Mouse (Mus musculus) MEL (cell line): ENCODE data around the gene Apbb2. TPM values are rescaled to one million over a fixed set of nuclear protein-coding genes. Genes with fewer than 3 reads are reported as not detected.

Experiments
- DNase-seq: peaks from one replicate; pipeline ENCODE4 v3.0.0; 2011; ENCODE audit warnings: low read depth, low spot score
- H3K27ac ChIP-seq: 2 replicates; pipeline ENCODE4 v1.5.1; 2012; ENCODE audit warnings: low read depth, mild to moderate bottlenecking, control low read depth, low read length, moderate library complexity; ENCODE audit not compliant: control insufficient read depth
- H3K27me3 ChIP-seq, 2 experiments: fragments of 150-350 bp in 1 of 2; sonication (generic) in 1 of 2; 2 replicates each; pipeline ENCODE4 v1.6.1; 2012; ENCODE audit warnings: low read length in 2 of 2, mild to moderate bottlenecking in 2 of 2, improper control_type of control experiment in 1 of 2, moderate library complexity in 1 of 2; ENCODE audit not compliant: insufficient read depth in 2 of 2, control insufficient read depth in 1 of 2
- H3K36me3 ChIP-seq, 2 experiments: 2 replicates each; pipeline ENCODE4 v1.6.1; 2012 to 2014; ENCODE audit warnings: low read length in 2 of 2, improper control_type of control experiment in 1 of 2, inconsistent platforms in 1 of 2, mild to moderate bottlenecking in 1 of 2; ENCODE audit not compliant: insufficient read depth in 2 of 2, control insufficient read depth in 1 of 2
- H3K4me1 ChIP-seq, 2 experiments: fragments of 150-350 bp in 1 of 2; sonication (generic) in 1 of 2; 2 replicates each; pipeline ENCODE4 v1.6.1; 2012; ENCODE audit warnings: low read length in 2 of 2, improper control_type of control experiment in 1 of 2, mild to moderate bottlenecking in 1 of 2; ENCODE audit not compliant: insufficient read depth in 2 of 2, control insufficient read depth in 1 of 2
- H3K4me3 ChIP-seq, 2 experiments: fragments of 150-350 bp in 1 of 2; sonication (generic) in 1 of 2; 2 replicates each; pipeline ENCODE4 v1.5.1; 2012; ENCODE audit warnings: low read depth in 2 of 2, low read length in 2 of 2, mild to moderate bottlenecking in 2 of 2, moderate library complexity in 2 of 2, control low read depth in 1 of 2, improper control_type of control experiment in 1 of 2; ENCODE audit not compliant: control insufficient read depth in 1 of 2, insufficient read depth in 1 of 2
- H3K79me2 ChIP-seq: 2 replicates; pipeline ENCODE4 v1.6.1; 2012; ENCODE audit warnings: mild to moderate bottlenecking, low read length, moderate library complexity; ENCODE audit not compliant: control insufficient read depth, poor library complexity, insufficient read depth
- H3K9ac ChIP-seq: 2 replicates; pipeline ENCODE4 v1.6.1; 2012; ENCODE audit warnings: low read depth, mild to moderate bottlenecking, control low read depth, low read length, moderate library complexity; ENCODE audit not compliant: control insufficient read depth, poor library complexity, severe bottlenecking
- H3K9me3 ChIP-seq: fragments of 150-350 bp; sonication (generic); replicated peaks from 2 replicates; pipeline ENCODE4 v1.6.1; 2012; ENCODE audit warnings: mild to moderate bottlenecking, low read length, improper control_type of control experiment, moderate library complexity; ENCODE audit not compliant: insufficient read depth
- BHLHE40 ChIP-seq: IDR thresholded peaks from 2 replicates; pipeline ENCODE4 v1.6.1; 2012; ENCODE audit warnings: low read depth, mild to moderate bottlenecking, inconsistent platforms, low read length, improper control_type of control experiment, borderline replicate concordance
- CTCF ChIP-seq, 3 experiments: IDR thresholded peaks in 2 of 3; conservative IDR thresholded peaks in 1 of 3; 2 replicates each; pipeline ENCODE4 v1.5.1; 2011 to 2012; ENCODE audit warnings: low read length in 3 of 3, low read depth in 2 of 3, mild to moderate bottlenecking in 2 of 3, improper control_type of control experiment in 1 of 3, inconsistent platforms in 1 of 3, mixed read lengths in 1 of 3, moderate library complexity in 1 of 3; ENCODE audit not compliant: control insufficient read depth in 1 of 3, insufficient read depth in 1 of 3, poor library complexity in 1 of 3, severe bottlenecking in 1 of 3
- GABPA ChIP-seq: IDR thresholded peaks from 2 replicates; pipeline ENCODE4 v1.6.1; 2012; ENCODE audit warnings: low read depth, mild to moderate bottlenecking, inconsistent platforms, low read length, improper control_type of control experiment, moderate library complexity
- HCFC1 ChIP-seq: IDR thresholded peaks from 2 replicates; pipeline ENCODE4 v1.6.1; 2012; ENCODE audit warnings: low read depth, mild to moderate bottlenecking, inconsistent platforms, low read length, improper control_type of control experiment, moderate library complexity
- JUND ChIP-seq: IDR thresholded peaks from 2 replicates; pipeline ENCODE4 v1.6.1; 2011; ENCODE audit warnings: low read depth, mild to moderate bottlenecking, improper control_type of control experiment, low read length
- KAT2A ChIP-seq: conservative IDR thresholded peaks from 2 replicates; pipeline ENCODE4 v1.6.1; 2012; ENCODE audit warnings: low read depth, low read length, improper control_type of control experiment, inconsistent platforms
- MAFK ChIP-seq: IDR thresholded peaks from 2 replicates; pipeline ENCODE4 v1.6.1; 2011; ENCODE audit warnings: low read depth, mild to moderate bottlenecking, low read length, improper control_type of control experiment, borderline replicate concordance
- MXI1 ChIP-seq: IDR thresholded peaks from 2 replicates; pipeline ENCODE4 v1.6.1; 2011; ENCODE audit warnings: mild to moderate bottlenecking, low read depth, low read length, improper control_type of control experiment
- MYB ChIP-seq: IDR thresholded peaks from 2 replicates; pipeline ENCODE4 v1.6.1; 2011; ENCODE audit warnings: mild to moderate bottlenecking, low read depth, low read length, improper control_type of control experiment
- NELFE ChIP-seq: IDR thresholded peaks from 2 replicates; pipeline ENCODE4 v1.6.1; 2011; ENCODE audit warnings: low read depth, low read length, improper control_type of control experiment
- NRF1 ChIP-seq: IDR thresholded peaks from 2 replicates; pipeline ENCODE4 v1.6.1; 2014; ENCODE audit warnings: low read depth, mild to moderate bottlenecking, inconsistent platforms, low read length, improper control_type of control experiment, moderate library complexity; ENCODE audit not compliant: poor library complexity, insufficient read depth, severe bottlenecking
- SIN3A ChIP-seq: IDR thresholded peaks from 2 replicates; pipeline ENCODE4 v1.6.1; 2012; ENCODE audit warnings: low read length, improper control_type of control experiment, inconsistent platforms
- TBP ChIP-seq: IDR thresholded peaks from 2 replicates; pipeline ENCODE4 v1.8.0; 2011; ENCODE audit warnings: low read depth, low read length, improper control_type of control experiment
- USF2 ChIP-seq, 2 experiments: IDR thresholded peaks; 2 replicates each; pipeline ENCODE4 v1.6.1; 2011 to 2012; ENCODE audit warnings: improper control_type of control experiment in 2 of 2, low read length in 2 of 2, borderline replicate concordance in 1 of 2, inconsistent platforms in 1 of 2, low read depth in 1 of 2, mild to moderate bottlenecking in 1 of 2; ENCODE audit not compliant: insufficient read depth in 1 of 2
- ZC3H11A ChIP-seq: IDR thresholded peaks from 2 replicates; pipeline ENCODE4 v1.6.1; 2012; ENCODE audit warnings: low read depth, mild to moderate bottlenecking, inconsistent platforms, low read length, improper control_type of control experiment
- ZKSCAN1 ChIP-seq: IDR thresholded peaks from 2 replicates; pipeline ENCODE4 v1.6.1; 2012; ENCODE audit warnings: low read depth, mild to moderate bottlenecking, inconsistent platforms, low read length, improper control_type of control experiment, moderate library complexity
- ZMIZ1 ChIP-seq: IDR thresholded peaks from 2 replicates; pipeline ENCODE4 v1.6.1; 2012; ENCODE audit warnings: low read depth, mild to moderate bottlenecking, inconsistent platforms, low read length, improper control_type of control experiment, moderate library complexity
- polyA plus RNA-seq, 2 experiments: library from polyadenylated mRNA; stranded (reverse) in 1 of 2; unstranded in 1 of 2; fragments of >175 nt in 1 of 2; fragments of >200 nt in 1 of 2; gene quantifications; 2 replicates each; pipeline versions ENCODE4 v1.2.1 to v1.2.4; 2012; ENCODE audit warnings: low replicate concordance in 2 of 2, low read depth in 1 of 2; ENCODE audit not compliant: insufficient read length in 2 of 2, insufficient read depth in 1 of 2, missing spikeins in 1 of 2
- total RNA-seq: library from RNA; depleted of rRNA; stranded (reverse); fragments of 300-350 nt; gene quantifications from 2 replicates; pipeline ENCODE4 v1.2.3, GENCODE M21; 2012

The Apbb2 gene
- total and polyA plus RNA-seq, 3 experiments, result not detected

GRCm38 (mm10) chr5:66579066-66579465, 39.5 kb downstream of the Apbb2 start:
- no peak overlapping the region for H3K9ac ChIP-seq
- no peaks in the 10 kb centered on the region for H3K9me3 ChIP-seq
- H3K4me1 ChIP-seq, result no peaks in the 10 kb centered on the region
- no peak overlapping the region for H3K27ac ChIP-seq
- H3K36me3 ChIP-seq, result no peaks in the 10 kb centered on the region
- no peak for DNase-seq
- no peak overlapping the region for H3K4me3 ChIP-seq
- no peak for TF ChIP-seq JUND
- H3K79me2 ChIP-seq, result no peaks in the 10 kb centered on the region
- H3K27me3 ChIP-seq, result no peaks in the 10 kb centered on the region

GRCm38 (mm10) chr5:66576299-66576698, 42.3 kb downstream of the Apbb2 start:
- H3K9ac ChIP-seq, result no peak overlapping the region
- DNase-seq, result no peak
- no peaks in the 10 kb centered on the region for H3K9me3 ChIP-seq
- H3K27ac ChIP-seq, result no peak overlapping the region
- TF ChIP-seq ZMIZ1 (no peak), KAT2A (no peak)
- H3K27me3 ChIP-seq, result no peaks in the 10 kb centered on the region
- H3K4me3 ChIP-seq, result no peak overlapping the region
- no peaks in the 10 kb centered on the region for H3K4me1 ChIP-seq
- no peaks in the 10 kb centered on the region for H3K36me3 ChIP-seq
- H3K79me2 ChIP-seq, result no peaks in the 10 kb centered on the region

- H3K4me1 ChIP-seq, result no peaks in the 10 kb centered on the region
- no peaks in the 10 kb centered on the region for H3K27me3 ChIP-seq
- H3K9me3 ChIP-seq, result no peaks in the 10 kb centered on the region
- no peak for DNase-seq
- no peak overlapping the region for H3K27ac ChIP-seq
- H3K4me3 ChIP-seq, result no peak overlapping the region
- no peak overlapping the region for H3K9ac ChIP-seq
- no peak for TF ChIP-seq GABPA
- no peak for TF ChIP-seq USF2 (IDR thresholded peaks at IDR 0.05; ENCODE audit: borderline replicate concordance in 1 of 2, insufficient read depth in 1 of 2, low read depth in 1 of 2, low read length in 2 of 2)
- no peak for TF ChIP-seq MYB
- TF ChIP-seq HCFC1, result no peak
- TF ChIP-seq MXI1, result no peak
- no peak for TF ChIP-seq NELFE
- TF ChIP-seq ZC3H11A, result no peak
- no peak for TF ChIP-seq NRF1
- TF ChIP-seq MAFK, result no peak
- no peak for TF ChIP-seq BHLHE40
- no peak for TF ChIP-seq SIN3A
- TF ChIP-seq CTCF (IDR thresholded peaks at IDR 0.05 in 2 of 3, conservative IDR thresholded peaks at IDR 0.05 in 1 of 3; ENCODE audit: control insufficient read depth in 1 of 3, insufficient read depth in 1 of 3, low read depth in 2 of 3, low read length in 3 of 3, poor library complexity in 1 of 3, severe bottlenecking in 1 of 3), result no peak
- TF ChIP-seq TBP, result no peak
- no peak for TF ChIP-seq ZKSCAN1
- no peaks in the 10 kb centered on the region for H3K36me3 ChIP-seq
- H3K79me2 ChIP-seq, result no peaks in the 10 kb centered on the region
Measured at GRCm38 (mm10) chr5:66575148-66575547, 43.4 kb downstream of the Apbb2 start.
